Mouse (Mus musculus) CD8-positive naive resting alpha-beta T cell, adult 2 months (primary cell): ENCODE measurements around the gene Akr1cl.

Source experiments
- DNase-seq, 2 experiments: peaks; one replicate each; pipeline ENCODE4 v3.0.0; 2022; ENCODE audit warnings: low read depth in 2 of 2, low spot score in 2 of 2

The Akr1cl gene

GRCm38 (mm10) chr1:64993206-64993605 lies 39.4 kb downstream of the Akr1cl start:
- no peak for DNase-seq

DNA sequence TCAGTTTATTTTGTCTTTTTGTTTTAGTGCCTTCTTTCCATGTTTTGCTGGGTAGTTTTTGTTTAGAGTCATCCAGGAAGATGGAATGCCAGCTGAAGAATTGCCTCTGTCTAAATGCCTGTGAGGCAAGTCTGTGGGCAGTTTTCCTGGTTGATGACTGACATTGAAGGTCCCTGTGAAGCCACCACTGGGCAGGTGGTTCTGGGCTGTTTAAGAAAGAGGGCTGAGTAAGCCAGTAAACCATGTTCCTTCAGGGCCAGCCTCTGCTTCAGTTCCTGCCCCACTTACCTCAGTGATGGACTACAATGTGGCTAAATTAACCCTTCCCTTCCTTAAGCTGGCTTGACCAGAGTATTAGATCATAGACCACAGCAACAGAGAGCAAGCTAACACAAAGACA lies 44.4 kb downstream of the Akr1cl start:
- no peak for DNase-seq

- DNase-seq: peak; percentile 2 to 28
These were observed 46.4 kb downstream of the Akr1cl start for GRCm38 (mm10) chr1:64986120-64986519.

- no peak for DNase-seq
These were observed 49.3 kb downstream of the Akr1cl start for GRCm38 (mm10) chr1:64983247-64983646.

DNA sequence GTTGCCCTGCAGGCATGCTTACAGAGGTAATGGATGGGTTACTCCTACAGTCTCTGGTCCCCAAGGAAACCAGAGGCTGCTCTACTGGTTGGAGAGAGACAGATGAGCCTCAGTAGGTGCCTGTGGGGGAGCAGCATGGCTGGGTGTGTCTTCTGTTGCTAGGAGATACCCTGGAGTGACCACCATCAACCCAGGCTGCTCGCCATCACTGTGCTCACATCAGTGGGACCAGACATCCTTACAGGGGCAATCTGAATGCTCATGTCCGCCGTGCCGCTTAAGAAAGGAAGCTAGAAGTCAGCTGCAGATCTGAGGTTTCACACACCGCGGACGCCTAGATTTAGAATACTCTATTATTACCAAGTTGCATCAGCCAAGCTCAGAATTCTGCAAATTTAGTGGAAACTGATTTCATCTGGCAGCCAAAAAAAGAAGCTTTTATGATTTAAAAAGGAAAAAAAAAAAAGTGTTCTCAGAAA lies 54.2 kb downstream of the Akr1cl start:
- DNase-seq: no peak

GRCm38 (mm10) chr1:64975346-64975745 lies 57.2 kb downstream of the Akr1cl start:
- no peak for DNase-seq

DNA sequence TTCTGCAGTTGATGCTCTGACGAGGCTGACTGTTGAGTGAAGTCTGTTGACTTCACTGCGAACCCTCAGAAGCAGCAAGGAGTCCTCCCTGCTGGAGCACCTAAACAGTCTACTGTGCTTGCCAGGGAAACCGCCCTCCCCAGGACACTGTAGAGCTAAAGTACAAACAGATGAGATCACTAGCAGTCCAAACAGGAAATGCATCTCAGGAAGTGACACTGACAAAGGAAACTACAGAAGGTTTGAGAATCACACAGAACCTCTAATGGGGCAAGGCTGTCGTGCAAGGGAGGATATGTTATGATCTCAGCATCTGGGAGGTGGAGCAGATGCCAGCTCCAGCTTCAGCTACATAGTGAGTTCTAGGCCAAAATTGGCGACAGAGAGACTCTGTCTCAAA lies 61.9 kb downstream of the Akr1cl start:
- peak; percentile 7 to 24 for DNase-seq
